Mouse (Mus musculus) embryonic facial prominence, embryonic 13.5 days (tissue): Measurements from ENCODE around the gene 5730522E02Rik. TPM values are rescaled to one million over a fixed set of nuclear protein-coding genes. Genes with fewer than 3 reads are reported as not detected.

Experiments used
- ATAC-seq: fragments of 200-750 bp; cut with Nextera tagmentation; 2 replicates; pipeline ENCODE4 v1.8.0; 2017; ENCODE audit warnings: low read depth; ENCODE audit not compliant: insufficient number of reproducible peaks, insufficient read depth, low FRiP score, low TSS enrichment
- H3K27ac ChIP-seq: fragments of 300-500 bp; sonication (generic); 2 replicates; pipeline ENCODE4 v1.5.1; 2015; ENCODE audit warnings: moderate library complexity, mild to moderate bottlenecking, inconsistent platforms
- H3K27me3 ChIP-seq: fragments of 300-500 bp; sonication (generic); 2 replicates; pipeline ENCODE4 v1.6.1; 2015; ENCODE audit warnings: mild to moderate bottlenecking, inconsistent platforms
- H3K36me3 ChIP-seq: fragments of 300-500 bp; sonication (generic); 2 replicates; pipeline ENCODE4 v1.6.1; 2015; ENCODE audit warnings: mild to moderate bottlenecking, inconsistent platforms
- H3K4me1 ChIP-seq: fragments of 300-500 bp; sonication (generic); 2 replicates; pipeline ENCODE4 v1.6.1; 2015; ENCODE audit warnings: inconsistent platforms
- H3K4me2 ChIP-seq: fragments of 300-500 bp; sonication (generic); 2 replicates; pipeline ENCODE4 v1.6.1; 2015; ENCODE audit warnings: moderate library complexity, mild to moderate bottlenecking, inconsistent platforms
- H3K4me3 ChIP-seq: fragments of 300-500 bp; sonication (generic); 2 replicates; pipeline ENCODE4 v1.5.1; 2015; ENCODE audit warnings: mild to moderate bottlenecking, inconsistent platforms
- H3K9ac ChIP-seq: fragments of 300-500 bp; sonication (generic); 2 replicates; pipeline ENCODE4 v1.6.1; 2015; ENCODE audit warnings: mild to moderate bottlenecking, inconsistent platforms
- H3K9me3 ChIP-seq: fragments of 300-500 bp; sonication (generic); 2 replicates; pipeline ENCODE4 v1.6.1; 2016; ENCODE audit warnings: inconsistent platforms
- WGBS: fragments of 180-500 bp; shearing (Covaris S2); methylation state at CpG from one replicate; pipeline ENCODE4 v1.1.7; 2015; ENCODE audit warnings: mixed read lengths; 5-methylcytosine and 5-hydroxymethylcytosine counted together
- polyA plus RNA-seq: library from polyadenylated mRNA; unstranded; fragments of >200 nt; fragmentation: Nextera tagmentation; extraction: Ambion mirVana; gene quantifications from 2 replicates; pipeline ENCODE4 v1.2.1, GENCODE M21; 2015

Gene 5730522E02Rik
- polyA plus RNA-seq, 1 experiment from 2014 or later, result 7.8 TPM

- no peak overlapping the region for H3K9ac ChIP-seq
- H3K4me1 ChIP-seq, result peaks cover 12% of the 10 kb centered on the region; the same call in 1 of the 2 replicates
- no peak for ATAC-seq
- H3K27me3 ChIP-seq, result no peaks in the 10 kb centered on the region
- no peaks in the 10 kb centered on the region for H3K9me3 ChIP-seq
- H3K27ac ChIP-seq, result no peak overlapping the region
- WGBS, result 47% methylated on average over 5 of the region's 5 CpGs
- no peak overlapping the region for H3K4me2 ChIP-seq
- H3K4me3 ChIP-seq, result no peak overlapping the region
- H3K36me3 ChIP-seq, result no peaks in the 10 kb centered on the region
Observed at GRCm38 (mm10) chr11:25767584-25768333, 442.8 kb downstream of the 5730522E02Rik start.

- no peaks in the 10 kb centered on the region for H3K9me3 ChIP-seq
- no peak for ATAC-seq
- no peak overlapping the region for H3K9ac ChIP-seq
- H3K27me3 ChIP-seq, result no peaks in the 10 kb centered on the region
- no peak overlapping the region for H3K27ac ChIP-seq
- H3K4me3 ChIP-seq, result no peak overlapping the region
- WGBS, result 64% methylated on average over 7 of the region's 7 CpGs
- H3K4me2 ChIP-seq, result no peak overlapping the region
- no peaks in the 10 kb centered on the region for H3K4me1 ChIP-seq
- no peaks in the 10 kb centered on the region for H3K36me3 ChIP-seq
Observed at GRCm38 (mm10) chr11:25753156-25753899, 457.2 kb downstream of the 5730522E02Rik start.

- no peak for ATAC-seq
- WGBS, result 82% methylated on average over 3 of the region's 3 CpGs
Observed at GRCm38 (mm10) chr11:25752418-25752817, 458.1 kb downstream of the 5730522E02Rik start.

GRCm38 (mm10) chr11:25747098-25747862, 463.3 kb downstream of the 5730522E02Rik start:
- H3K4me3 ChIP-seq, result no peak overlapping the region
- no peak overlapping the region for H3K27ac ChIP-seq
- no peaks in the 10 kb centered on the region for H3K27me3 ChIP-seq
- H3K4me1 ChIP-seq, result peaks cover 5% of the 10 kb centered on the region; the same call in 1 of the 2 replicates
- H3K9me3 ChIP-seq, result no peaks in the 10 kb centered on the region
- no peaks in the 10 kb centered on the region for H3K36me3 ChIP-seq
- H3K4me2 ChIP-seq, result no peak overlapping the region
- H3K9ac ChIP-seq, result no peak overlapping the region
- 51% methylated on average over 6 of the region's 6 CpGs for WGBS
- no peak for ATAC-seq

More at GRCm38 (mm10) chr11:25752418-25752817, 458.1 kb downstream of the 5730522E02Rik start:
- Histone ChIP-seq H3K4me1 (0 out of 2 replicates have a peak, but pooled peaks cover 2% of the 10 kb centered on the region), H3K27ac (no peak overlapping the region), H3K4me3 (no peak overlapping the region), H3K36me3 (no peaks in the 10 kb centered on the region), H3K4me2 (no peak overlapping the region), H3K9me3 (no peaks in the 10 kb centered on the region), H3K27me3 (no peaks in the 10 kb centered on the region), H3K9ac (no peak overlapping the region)

GRCm38 (mm10) chr11:25743664-25744063, 466.9 kb downstream of the 5730522E02Rik start:
- 94% methylated on average over 3 of the region's 3 CpGs for WGBS
- no peak overlapping the region for H3K27ac ChIP-seq
- no peaks in the 10 kb centered on the region for H3K9me3 ChIP-seq
- H3K27me3 ChIP-seq, result no peaks in the 10 kb centered on the region
- no peak overlapping the region for H3K9ac ChIP-seq
- ATAC-seq, result no peak
- no peak overlapping the region for H3K4me2 ChIP-seq
- peaks cover 5% of the 10 kb centered on the region; the same call in 1 of the 2 replicates for H3K4me1 ChIP-seq
- no peaks in the 10 kb centered on the region for H3K36me3 ChIP-seq
- H3K4me3 ChIP-seq, result no peak overlapping the region

- H3K36me3 ChIP-seq, result no peaks in the 10 kb centered on the region
- no peak overlapping the region for H3K4me2 ChIP-seq
- no peaks in the 10 kb centered on the region for H3K9me3 ChIP-seq
- WGBS, result 72% methylated on average over 5 of the region's 5 CpGs
- peaks cover 6% of the 10 kb centered on the region; the same call in 1 of the 2 replicates for H3K4me1 ChIP-seq
- ATAC-seq, result no peak
- no peak overlapping the region for H3K9ac ChIP-seq
- no peak overlapping the region for H3K27ac ChIP-seq
- H3K4me3 ChIP-seq, result no peak overlapping the region
- no peaks in the 10 kb centered on the region for H3K27me3 ChIP-seq
Observed at GRCm38 (mm10) chr11:25737255-25737654, 473.3 kb downstream of the 5730522E02Rik start.

- WGBS, result 28% methylated on average over 1 of the region's 1 CpGs
Observed at GRCm38 (mm10) chr11:25729476-25729875, 481.1 kb downstream of the 5730522E02Rik start.

GRCm38 (mm10) chr11:25715447-25716321, 494.9 kb downstream of the 5730522E02Rik start:
- Histone ChIP-seq H3K27me3 (no peaks in the 10 kb centered on the region), H3K4me1 (no peaks in the 10 kb centered on the region), H3K4me2 (no peak overlapping the region), H3K9ac (no peak overlapping the region), H3K4me3 (no peak overlapping the region), H3K27ac (no peak overlapping the region), H3K36me3 (no peaks in the 10 kb centered on the region), H3K9me3 (no peaks in the 10 kb centered on the region)
- ATAC-seq, result no peak
- 89% methylated on average over 7 of the region's 7 CpGs for WGBS

More at GRCm38 (mm10) chr11:25729476-25729875, 481.1 kb downstream of the 5730522E02Rik start:
- no peaks in the 10 kb centered on the region for H3K27me3 ChIP-seq
- H3K9me3 ChIP-seq, result no peaks in the 10 kb centered on the region
- no peak overlapping the region for H3K4me2 ChIP-seq
- H3K27ac ChIP-seq, result no peak overlapping the region
- ATAC-seq, result no peak
- no peak overlapping the region for H3K9ac ChIP-seq
- H3K4me3 ChIP-seq, result no peak overlapping the region
- H3K4me1 ChIP-seq, result no peaks in the 10 kb centered on the region
- no peaks in the 10 kb centered on the region for H3K36me3 ChIP-seq

GRCm38 (mm10) chr11:25710559-25710958, 500.0 kb downstream of the 5730522E02Rik start:
- H3K4me1 ChIP-seq, result no peaks in the 10 kb centered on the region
- no peak overlapping the region for H3K27ac ChIP-seq
- no peak for ATAC-seq
- no peaks in the 10 kb centered on the region for H3K27me3 ChIP-seq
- H3K36me3 ChIP-seq, result no peaks in the 10 kb centered on the region
- no peaks in the 10 kb centered on the region for H3K9me3 ChIP-seq
- H3K9ac ChIP-seq, result no peak overlapping the region
- no peak overlapping the region for H3K4me3 ChIP-seq
- 45% methylated on average over 2 of the region's 2 CpGs for WGBS
- no peak overlapping the region for H3K4me2 ChIP-seq

GRCm38 (mm10) chr11:25709892-25710291, 500.7 kb downstream of the 5730522E02Rik start:
- WGBS, result 79% methylated on average over 4 of the region's 4 CpGs
- Histone ChIP-seq H3K9ac (no peak overlapping the region), H3K9me3 (no peaks in the 10 kb centered on the region), H3K36me3 (no peaks in the 10 kb centered on the region), H3K27ac (no peak overlapping the region), H3K4me1 (no peaks in the 10 kb centered on the region), H3K4me3 (no peak overlapping the region), H3K4me2 (no peak overlapping the region), H3K27me3 (no peaks in the 10 kb centered on the region)
- no peak for ATAC-seq
